Mouse (Mus musculus) embryonic facial prominence, embryonic 14.5 days (tissue): ENCODE results near the gene Atp13a1. TPM values are rescaled to one million over a fixed set of nuclear protein-coding genes. Genes with fewer than 3 reads are reported as not detected.

Source experiments
- ATAC-seq: fragments of 200-750 bp; cut with Nextera tagmentation; 2 replicates; pipeline ENCODE4 v1.8.0; 2017; ENCODE audit warnings: low read depth, moderate number of reproducible peaks, moderate TSS enrichment
- DNase-seq: peaks from one replicate; pipeline ENCODE4 v3.0.0-alpha.2; 2015; ENCODE audit warnings: low spot score
- H3K27ac ChIP-seq: fragments of 300-500 bp; sonication (generic); replicated peaks from 2 replicates; pipeline ENCODE4 v1.5.1; 2014; ENCODE audit warnings: low read depth, mild to moderate bottlenecking, low read length, moderate library complexity
- H3K27me3 ChIP-seq: fragments of 300-500 bp; sonication (generic); replicated peaks from 2 replicates; pipeline ENCODE4 v1.6.1; 2014; ENCODE audit warnings: low read length; ENCODE audit not compliant: control insufficient read depth, insufficient read depth
- H3K36me3 ChIP-seq: fragments of 300-500 bp; sonication (generic); 2 replicates; pipeline ENCODE4 v1.6.1; 2014; ENCODE audit warnings: low read length, mixed read lengths; ENCODE audit not compliant: control insufficient read depth, insufficient read depth
- H3K4me1 ChIP-seq: fragments of 300-500 bp; sonication (generic); 2 replicates; pipeline ENCODE4 v1.6.1; 2014; ENCODE audit warnings: antibody characterized with exemption, low read length; ENCODE audit not compliant: control insufficient read depth, insufficient read depth
- H3K4me2 ChIP-seq: fragments of 300-500 bp; sonication (generic); 2 replicates; pipeline ENCODE4 v1.6.1; 2014; ENCODE audit warnings: low read depth, mild to moderate bottlenecking, low read length, moderate library complexity, mixed read lengths
- H3K4me3 ChIP-seq: fragments of 300-500 bp; sonication (generic); 2 replicates; pipeline ENCODE4 v1.5.1; 2014; ENCODE audit warnings: low read depth, mild to moderate bottlenecking, low read length
- H3K9ac ChIP-seq: fragments of 300-500 bp; sonication (generic); 2 replicates; pipeline ENCODE4 v1.6.1; 2014; ENCODE audit warnings: low read depth, mild to moderate bottlenecking, low read length, moderate library complexity, mixed read lengths
- H3K9me3 ChIP-seq: fragments of 300-500 bp; sonication (generic); 2 replicates; pipeline ENCODE4 v1.6.1; 2016; ENCODE audit warnings: low read length; ENCODE audit not compliant: control insufficient read depth
- WGBS: fragments of 180-500 bp; shearing (Covaris S2); extraction: QIAGEN DNeasy Blood & Tissue Kit; methylation state at CpG from one replicate; pipeline ENCODE4 v1.1.7; 2014; 5-methylcytosine and 5-hydroxymethylcytosine counted together
- polyA plus RNA-seq: library from polyadenylated mRNA; unstranded; fragments of >200 nt; fragmentation: Nextera tagmentation; extraction: Ambion mirVana; gene quantifications from 2 replicates; pipeline ENCODE4 v1.2.1, GENCODE M21; 2014

Gene Atp13a1
- polyA plus RNA-seq, 1 experiment from 2014 or later = 41.8 TPM

DNA sequence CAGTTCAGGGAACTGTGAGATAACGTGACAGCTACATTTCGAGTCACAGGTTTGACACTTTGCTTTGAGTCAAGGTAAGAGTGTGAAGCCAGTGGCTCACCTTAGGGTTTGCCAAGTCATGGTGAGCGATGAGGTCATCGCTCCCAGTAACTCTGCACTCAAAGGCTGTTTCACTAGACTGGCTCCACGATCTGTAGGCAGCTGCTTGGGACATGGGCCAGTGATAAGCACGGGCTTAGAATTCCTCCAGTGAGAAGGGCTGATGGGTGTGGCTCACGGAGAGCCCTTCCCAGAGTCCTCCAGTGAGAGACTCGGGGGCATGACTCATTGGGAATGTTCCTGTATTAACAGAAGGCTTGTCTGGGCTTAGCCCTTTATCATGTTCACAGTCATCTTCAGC lies 58.0 kb downstream of the Atp13a1 start:
- no peaks in the 10 kb centered on the region for H3K27me3 ChIP-seq
- H3K4me1 ChIP-seq = no peaks in the 10 kb centered on the region
- H3K9me3 ChIP-seq = no peaks in the 10 kb centered on the region
- no peak overlapping the region for H3K9ac ChIP-seq
- DNase-seq = peak; percentile 57
- no peak overlapping the region for H3K4me3 ChIP-seq
- 76% methylated on average over 8 of the region's 8 CpGs for WGBS
- no peaks in the 10 kb centered on the region for H3K36me3 ChIP-seq
- H3K4me2 ChIP-seq = no peak overlapping the region
- peak; percentile 71 for ATAC-seq
- H3K27ac ChIP-seq = no peak overlapping the region

GRCm38 (mm10) chr8:69849899-69850298 lies 58.9 kb downstream of the Atp13a1 start:
- Histone ChIP-seq H3K9ac (no peak overlapping the region), H3K27me3 (no peaks in the 10 kb centered on the region), H3K4me2 (no peak overlapping the region), H3K4me3 (no peak overlapping the region), H3K27ac (no peak overlapping the region), H3K36me3 (no peaks in the 10 kb centered on the region), H3K9me3 (no peaks in the 10 kb centered on the region), H3K4me1 (no peaks in the 10 kb centered on the region)
- DNase-seq = no peak
- no peak for ATAC-seq
- 33% methylated on average over 3 of the region's 3 CpGs for WGBS

GRCm38 (mm10) chr8:69850926-69851506 lies 60.1 kb downstream of the Atp13a1 start:
- H3K4me3 ChIP-seq = no peak overlapping the region
- no peaks in the 10 kb centered on the region for H3K27me3 ChIP-seq
- no peak for DNase-seq
- H3K4me2 ChIP-seq = no peak overlapping the region
- no peak overlapping the region for H3K9ac ChIP-seq
- no peak overlapping the region for H3K27ac ChIP-seq
- no peaks in the 10 kb centered on the region for H3K9me3 ChIP-seq
- H3K4me1 ChIP-seq = no peaks in the 10 kb centered on the region
- 79% methylated on average over 7 of the region's 7 CpGs for WGBS
- ATAC-seq = no peak
- no peaks in the 10 kb centered on the region for H3K36me3 ChIP-seq

- ATAC-seq (no peak), DNase-seq (no peak)
- Histone ChIP-seq H3K4me3 (no peak overlapping the region), H3K9me3 (no peaks in the 10 kb centered on the region), H3K27ac (no peak overlapping the region), H3K27me3 (no peaks in the 10 kb centered on the region), H3K4me1 (no peaks in the 10 kb centered on the region), H3K9ac (no peak overlapping the region), H3K36me3 (no peaks in the 10 kb centered on the region), H3K4me2 (no peak overlapping the region)
- 92% methylated on average over 10 of the region's 10 CpGs for WGBS
Measured at GRCm38 (mm10) chr8:69853869-69854268, 62.9 kb downstream of the Atp13a1 start.

Other genes with a start within 250 kb of the Atp13a1 start
- 17.3 and 19.8 TPM in 2 replicates for gene Zfp868, start 165.6 kb upstream of the Atp13a1 start, polyA plus RNA-seq
- gene Zfp964, start 136.7 kb upstream of the Atp13a1 start, polyA plus RNA-seq = 1.5 and 1.8 TPM in 2 replicates
- gene Zfp869, start 80.4 kb upstream of the Atp13a1 start, polyA plus RNA-seq = 24.7 and 30.1 TPM in 2 replicates
- gene Zfp963, start 41.2 kb upstream of the Atp13a1 start, polyA plus RNA-seq = 6.4 and 8.3 TPM in 2 replicates
- gene Gm20422, start 16.3 kb upstream of the Atp13a1 start, polyA plus RNA-seq = 0.22 and 0.43 TPM in 2 replicates
- gene Zfp866, start within 50 bp of the Atp13a1 start, polyA plus RNA-seq = 26.0 and 29.9 TPM in 2 replicates
- 7.0 and 8.6 TPM in 2 replicates for gene Gmip, start 17.5 kb downstream of the Atp13a1 start, polyA plus RNA-seq
- gene Lpar2, start 31.3 kb downstream of the Atp13a1 start, polyA plus RNA-seq = 0.86 and 0.92 TPM in 2 replicates
- gene Pbx4, start 41.3 kb downstream of the Atp13a1 start, polyA plus RNA-seq = 8.4 and 9.0 TPM in 2 replicates
- gene Cilp2, start 96.5 kb downstream of the Atp13a1 start, polyA plus RNA-seq = 1.1 and 1.3 TPM in 2 replicates
- 2.5 and 3.1 TPM in 2 replicates for gene Tssk6, start 111.0 kb downstream of the Atp13a1 start, polyA plus RNA-seq
- gene Ndufa13, start 111.4 kb downstream of the Atp13a1 start, polyA plus RNA-seq = 185 and 201 TPM in 2 replicates
- gene Yjefn3, start 111.5 kb downstream of the Atp13a1 start, polyA plus RNA-seq = 3.6 and 3.8 TPM in 2 replicates
- 49.4 and 50.4 TPM in 2 replicates for gene Gatad2a, start 205.2 kb downstream of the Atp13a1 start, polyA plus RNA-seq